Mouse (Mus musculus): ENCODE results near the gene Hoxc10.

The Hoxc10 gene

DNA sequence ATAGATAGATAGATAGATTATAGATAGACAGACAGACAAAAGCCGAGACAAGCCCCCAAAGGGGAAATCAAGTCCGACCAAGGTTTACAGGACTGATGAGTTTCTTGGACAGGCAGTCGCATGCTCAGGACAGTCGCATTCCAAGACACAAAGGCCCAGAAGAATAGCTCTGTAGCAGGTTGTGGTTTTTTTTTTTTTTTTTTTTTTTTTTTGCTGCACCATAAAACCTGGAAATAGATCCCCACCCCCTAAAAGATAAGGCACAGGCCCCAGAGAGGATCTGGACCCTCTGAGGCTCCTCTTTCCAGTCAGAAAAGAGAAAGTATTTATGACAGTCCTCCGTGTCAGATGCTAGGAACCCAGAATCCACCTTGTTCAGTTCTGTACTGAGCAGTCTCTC lies 21.5 kb downstream of the Hoxc10 start:
- DNase-seq (ENCODE audit: low spot score in 2 of 2) = no peak

DNA sequence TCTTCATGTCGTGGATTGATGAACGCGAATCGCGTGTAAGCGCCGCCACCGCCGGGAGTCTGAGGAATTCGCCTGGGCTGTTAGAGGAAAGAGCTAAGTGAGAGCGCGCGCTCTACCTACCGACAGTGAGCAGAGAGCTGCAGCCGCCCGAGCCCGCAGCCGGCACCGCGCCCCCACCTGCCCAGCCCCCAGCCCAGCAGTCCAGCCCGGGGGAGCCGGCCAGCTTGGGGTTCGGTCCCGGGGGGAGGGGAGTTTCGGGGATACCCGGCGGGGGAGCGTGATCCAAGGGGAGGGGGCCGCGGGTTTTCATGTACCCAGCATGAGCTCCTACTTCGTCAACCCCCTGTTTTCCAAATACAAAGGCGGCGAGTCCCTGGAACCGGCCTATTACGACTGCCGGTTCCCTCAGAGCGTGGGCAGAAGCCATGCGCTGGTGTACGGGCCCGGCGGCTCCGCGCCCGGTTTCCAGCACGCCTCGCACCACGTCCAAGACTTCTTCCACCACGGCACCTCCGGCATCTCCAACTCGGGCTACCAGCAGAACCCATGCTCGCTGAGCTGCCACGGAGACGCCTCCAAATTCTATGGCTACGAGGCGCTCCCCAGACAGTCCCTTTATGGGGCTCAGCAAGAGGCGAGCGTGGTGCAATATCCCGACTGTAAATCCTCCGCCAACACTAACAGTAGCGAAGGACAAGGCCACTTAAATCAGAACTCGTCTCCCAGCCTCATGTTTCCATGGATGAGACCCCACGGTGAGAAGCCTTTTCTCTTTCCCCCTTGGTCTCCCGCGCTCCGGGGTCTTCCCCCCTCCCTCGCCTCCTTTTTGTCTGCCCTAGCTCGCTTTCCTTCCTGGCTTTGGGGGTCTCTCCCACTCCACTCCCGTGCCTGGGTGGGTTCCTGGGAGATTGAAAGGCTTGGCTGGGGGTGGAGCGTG lies 24.1 kb downstream of the Hoxc10 start, which contains the start of gene Hoxc8:
Gene Hoxc8, plus strand, starts transcription at position 147 of the 937 bp plus-strand sequence.
- DNase-seq (ENCODE audit: low spot score in 2 of 2) = no peak

DNA sequence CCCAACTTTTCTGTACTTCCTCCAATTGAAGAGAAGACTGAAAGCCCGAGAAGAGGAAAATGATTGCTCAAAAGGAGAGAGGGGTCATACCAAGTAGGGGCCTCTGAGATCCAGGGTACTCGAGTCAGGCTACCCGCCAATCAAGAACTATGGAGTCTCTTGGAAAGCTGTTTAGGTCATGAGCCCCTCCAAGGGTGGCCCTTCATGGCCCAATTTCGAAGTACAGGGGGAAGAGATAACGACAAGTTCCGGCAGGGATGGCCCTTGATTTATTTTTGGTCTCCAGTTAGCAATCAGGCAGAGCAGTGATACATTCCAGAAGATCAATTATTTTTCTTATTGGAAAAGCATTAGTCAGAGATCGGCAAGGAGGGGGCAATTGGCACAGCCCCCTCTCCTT lies 25.2 kb downstream of the Hoxc10 start:
- DNase-seq (ENCODE audit: low spot score in 2 of 2) = no peak

DNA sequence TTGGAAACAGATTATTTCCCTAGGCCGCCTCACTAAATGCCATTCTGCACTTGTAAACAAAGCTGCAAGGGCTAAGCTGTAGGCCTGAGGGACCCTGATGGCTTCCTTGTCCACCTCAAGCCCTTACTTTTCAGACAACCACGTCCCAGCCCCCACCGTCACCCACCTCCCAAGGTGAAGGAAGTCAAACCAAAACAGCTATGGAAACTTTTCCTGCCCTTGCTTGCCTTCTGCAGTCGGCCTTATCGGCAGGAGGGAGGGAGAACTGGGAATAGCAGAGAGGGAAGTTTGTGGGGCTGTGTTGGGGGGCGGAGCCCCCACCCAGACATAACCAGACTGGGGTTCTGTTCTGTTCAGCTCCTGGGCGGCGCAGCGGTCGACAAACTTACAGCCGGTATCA lies 25.6 kb downstream of the Hoxc10 start:
- DNase-seq (ENCODE audit: low spot score in 2 of 2) = no peak

DNA sequence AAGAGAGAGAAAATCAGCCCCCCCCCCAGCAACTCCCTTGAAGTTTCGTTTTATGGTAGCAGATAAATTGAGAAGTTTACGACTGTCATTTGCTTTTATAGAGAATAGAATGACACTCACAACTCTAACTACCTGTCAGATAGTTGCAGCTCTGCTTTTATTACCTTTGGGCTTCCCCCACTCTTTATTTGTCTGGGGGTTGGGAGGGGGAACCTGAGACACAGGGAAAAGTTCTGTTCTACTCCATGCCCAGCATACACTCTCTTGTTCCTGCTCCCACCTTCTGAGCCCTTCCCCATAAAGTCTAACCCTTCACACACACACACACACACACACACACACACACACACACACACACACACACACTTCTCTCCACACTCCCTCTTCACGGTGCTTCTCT lies 26.3 kb downstream of the Hoxc10 start:
- no peak for DNase-seq (ENCODE audit: low spot score in 2 of 2)

DNA sequence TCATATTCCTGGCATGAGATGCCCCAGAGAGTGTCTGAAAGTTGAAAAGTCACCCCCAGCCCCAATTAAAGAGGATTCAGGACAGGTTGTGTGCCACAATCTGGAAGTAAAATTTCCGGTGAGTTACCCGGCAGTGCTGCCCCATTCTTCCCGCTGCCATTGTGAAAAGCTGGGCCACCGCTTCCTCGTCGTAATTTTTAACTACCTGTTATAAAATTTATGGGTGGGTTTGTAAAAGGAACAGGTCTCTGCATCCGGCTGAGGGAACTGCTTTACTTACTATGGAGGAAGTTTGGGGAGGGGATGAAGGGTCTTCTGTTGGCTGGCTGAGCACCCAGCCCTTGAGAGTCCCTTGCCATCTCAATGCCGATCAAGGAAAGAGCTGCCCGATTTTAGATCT lies 30.0 kb downstream of the Hoxc10 start:
- DNase-seq (ENCODE audit: low spot score in 2 of 2) = no peak

DNA sequence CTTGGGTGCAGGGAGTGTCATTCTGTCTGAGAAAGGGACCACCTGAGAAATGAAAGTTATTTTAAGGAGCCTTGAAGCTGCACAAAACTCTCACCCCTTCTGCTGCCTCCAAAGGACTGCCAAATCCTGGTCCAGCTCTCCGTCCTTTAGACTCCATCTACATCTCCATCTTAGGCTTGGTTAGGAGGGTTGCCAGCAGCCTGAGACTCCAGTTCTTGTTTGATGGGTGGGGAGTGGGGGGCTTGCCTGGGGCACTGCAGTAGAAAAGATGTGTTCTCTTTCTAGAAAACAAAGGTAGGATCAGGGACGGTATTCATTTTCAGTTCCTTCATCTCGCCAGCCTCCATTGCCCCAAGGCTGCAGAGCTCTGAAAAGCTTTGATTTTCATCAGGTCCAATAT lies 30.8 kb downstream of the Hoxc10 start:
- no peak for DNase-seq (ENCODE audit: low spot score in 2 of 2)

DNA sequence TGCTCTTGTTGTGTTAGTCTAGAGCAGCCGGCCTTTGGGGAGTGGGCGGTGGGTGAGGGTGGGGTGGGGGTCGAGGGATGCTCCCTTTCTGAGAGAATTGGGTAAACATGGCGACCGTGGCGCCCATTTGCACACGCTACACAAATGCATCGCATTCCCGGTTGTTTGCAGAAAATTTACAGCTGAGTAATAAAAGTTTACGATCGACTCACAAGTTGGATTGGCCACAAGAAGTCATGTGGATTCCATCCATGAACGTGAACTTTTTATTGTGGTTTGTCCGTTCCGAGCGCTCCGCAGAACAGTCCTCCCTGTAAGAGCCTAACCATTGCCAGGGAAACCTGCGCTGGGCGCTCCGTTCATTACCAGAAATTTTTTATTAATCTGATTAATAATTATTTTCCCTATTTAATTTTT lies 31.4 kb downstream of the Hoxc10 start, which contains the start of gene Hoxc6:
Gene Hoxc6, plus strand, starts transcription at position 319 of the 417 bp plus-strand sequence.
- DNase-seq (ENCODE audit: low spot score in 2 of 2) = no peak

DNA sequence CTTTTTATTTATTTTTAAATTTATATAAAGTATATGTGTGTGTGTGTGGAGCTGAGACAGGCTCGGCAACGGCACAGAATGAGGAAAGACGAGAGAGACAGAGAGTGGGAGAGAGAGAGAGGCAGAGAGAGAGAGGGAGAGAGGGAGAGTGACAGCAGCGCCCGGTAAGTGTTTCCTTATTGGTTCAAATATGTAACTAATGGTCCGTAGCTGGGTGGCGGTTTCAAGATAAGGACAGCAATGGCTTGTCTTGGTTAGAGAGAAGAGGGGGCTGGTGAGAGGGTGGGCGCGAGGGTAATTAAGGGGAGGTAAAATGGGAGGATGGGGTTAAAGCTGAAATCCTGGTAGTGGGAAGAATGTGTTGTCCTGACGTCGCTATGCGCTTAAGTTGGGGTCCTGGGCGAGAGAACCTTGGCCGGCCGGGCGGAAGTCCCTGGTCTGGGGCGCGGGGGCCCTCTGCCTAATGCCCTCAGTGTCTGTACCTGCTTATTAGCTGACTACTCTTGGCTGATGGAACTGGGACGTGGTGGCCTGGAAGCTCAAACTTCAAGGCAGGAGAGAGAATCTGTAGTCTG lies 32.1 kb downstream of the Hoxc10 start:
- no peak for DNase-seq (ENCODE audit: low spot score in 2 of 2)

DNA sequence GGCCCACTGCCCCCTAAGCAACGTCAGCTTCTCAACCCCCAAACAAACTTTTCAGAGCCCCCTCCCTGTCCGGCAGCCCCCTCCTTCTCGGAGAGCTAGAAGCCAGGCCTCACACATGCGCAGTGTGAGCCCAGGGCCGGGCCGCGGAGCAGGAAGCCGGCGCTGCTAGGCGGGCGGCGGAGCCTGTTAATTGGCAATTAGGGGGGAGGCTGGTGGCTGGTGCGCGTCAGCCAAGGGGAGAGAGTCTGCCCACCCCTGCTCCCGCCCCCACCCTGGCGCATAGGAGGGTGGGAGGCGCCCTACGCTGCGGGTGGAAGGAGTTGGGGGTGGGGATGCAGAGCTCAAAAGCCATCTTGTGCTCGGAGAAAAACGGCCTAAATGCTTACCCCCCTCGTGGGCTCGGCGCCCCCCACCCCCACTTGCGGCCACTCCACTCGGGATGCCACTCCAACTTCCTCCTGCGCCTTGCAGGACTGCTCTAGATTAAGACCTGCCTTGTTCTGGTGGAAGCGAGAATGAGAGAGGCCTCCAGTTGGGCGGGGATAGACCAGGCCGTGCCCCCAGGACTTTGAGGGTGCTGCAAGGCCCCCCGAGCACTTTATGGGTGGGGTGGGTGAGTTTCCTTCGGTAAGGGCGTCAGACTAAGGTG lies 32.7 kb downstream of the Hoxc10 start:
- DNase-seq (ENCODE audit: low spot score in 2 of 2) = no peak

DNA sequence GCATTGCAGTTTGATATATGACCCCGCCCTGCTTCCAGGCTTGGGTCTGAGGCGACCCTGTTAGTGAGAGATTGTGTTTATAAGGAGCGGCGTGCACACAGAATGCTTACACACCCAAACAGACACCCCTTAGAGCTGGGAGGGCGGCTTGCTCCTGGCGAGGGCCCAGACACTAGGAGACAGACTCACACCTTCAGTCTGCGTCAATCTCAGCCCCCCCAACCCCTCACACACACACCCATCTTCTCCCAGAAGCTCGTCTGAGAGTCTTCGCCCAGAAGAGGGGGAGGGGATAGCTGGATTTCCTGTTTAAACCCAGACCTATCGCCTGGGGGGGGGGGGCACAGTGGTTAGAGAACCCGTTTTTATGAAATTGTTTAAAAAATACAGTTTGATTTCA lies 33.4 kb downstream of the Hoxc10 start:
- no peak for DNase-seq (ENCODE audit: low spot score in 2 of 2)

DNA sequence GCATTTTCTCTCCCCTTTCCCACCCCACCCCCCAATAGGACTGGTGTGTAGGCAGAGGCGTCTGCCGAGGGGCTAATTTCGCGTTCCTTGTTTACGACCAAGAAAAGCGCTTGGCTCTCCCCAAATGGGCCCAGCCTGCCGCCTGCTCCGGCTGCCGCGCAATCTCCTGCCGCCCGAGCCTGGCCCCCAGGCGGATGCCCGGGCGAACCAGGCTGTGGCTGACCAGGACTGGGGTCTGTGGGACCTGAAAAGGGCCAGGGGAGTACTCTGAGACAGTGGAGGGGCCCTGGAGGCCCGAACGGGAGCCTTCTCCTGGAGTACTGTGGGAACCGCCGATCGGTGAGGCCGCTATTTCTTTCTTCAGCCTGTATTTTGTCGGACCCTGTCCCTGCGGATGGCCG lies 33.9 kb downstream of the Hoxc10 start:
- DNase-seq (ENCODE audit: low spot score in 2 of 2) = no peak

DNA sequence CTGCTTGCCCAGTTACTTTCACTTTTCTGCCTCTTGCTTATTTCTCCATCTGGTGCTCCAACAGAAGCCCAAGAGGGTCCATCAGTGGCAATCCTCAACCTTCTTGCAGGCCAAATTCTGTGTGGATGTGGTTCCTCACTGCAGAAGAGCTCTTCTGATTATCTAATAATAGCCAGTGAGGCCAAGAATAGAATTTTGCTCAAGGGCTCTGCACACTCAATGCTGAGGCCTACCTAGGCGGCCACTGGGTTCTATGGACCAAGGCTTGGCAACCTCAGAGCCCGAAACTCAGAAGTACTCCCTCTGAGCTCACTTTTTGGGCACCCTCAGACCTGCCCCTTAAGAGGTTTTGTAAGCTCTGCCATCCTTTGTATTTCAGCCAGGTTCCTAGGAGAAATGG lies 34.8 kb downstream of the Hoxc10 start:
- no peak for DNase-seq (ENCODE audit: low spot score in 2 of 2)

DNA sequence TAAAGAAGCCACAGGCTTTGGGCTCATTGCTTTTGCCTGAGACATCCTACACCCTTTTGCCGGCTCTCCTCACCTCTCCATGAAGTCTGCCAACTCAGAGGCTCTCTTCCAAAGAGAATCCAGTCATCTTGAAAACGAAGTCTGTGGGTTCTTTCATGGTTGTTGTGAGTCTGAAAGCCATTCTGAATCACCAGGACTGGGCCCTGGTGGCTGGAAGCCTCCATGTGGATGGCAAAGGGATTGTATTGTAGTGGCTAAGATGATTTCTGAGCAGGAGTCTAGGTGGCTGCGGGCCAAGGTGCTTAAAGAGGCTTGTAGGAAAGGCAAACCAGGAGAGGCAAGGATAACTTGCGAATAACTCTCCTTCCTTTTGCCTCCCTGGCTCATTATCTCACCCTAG lies 35.6 kb downstream of the Hoxc10 start:
- no peak for DNase-seq (ENCODE audit: low spot score in 2 of 2)

DNA sequence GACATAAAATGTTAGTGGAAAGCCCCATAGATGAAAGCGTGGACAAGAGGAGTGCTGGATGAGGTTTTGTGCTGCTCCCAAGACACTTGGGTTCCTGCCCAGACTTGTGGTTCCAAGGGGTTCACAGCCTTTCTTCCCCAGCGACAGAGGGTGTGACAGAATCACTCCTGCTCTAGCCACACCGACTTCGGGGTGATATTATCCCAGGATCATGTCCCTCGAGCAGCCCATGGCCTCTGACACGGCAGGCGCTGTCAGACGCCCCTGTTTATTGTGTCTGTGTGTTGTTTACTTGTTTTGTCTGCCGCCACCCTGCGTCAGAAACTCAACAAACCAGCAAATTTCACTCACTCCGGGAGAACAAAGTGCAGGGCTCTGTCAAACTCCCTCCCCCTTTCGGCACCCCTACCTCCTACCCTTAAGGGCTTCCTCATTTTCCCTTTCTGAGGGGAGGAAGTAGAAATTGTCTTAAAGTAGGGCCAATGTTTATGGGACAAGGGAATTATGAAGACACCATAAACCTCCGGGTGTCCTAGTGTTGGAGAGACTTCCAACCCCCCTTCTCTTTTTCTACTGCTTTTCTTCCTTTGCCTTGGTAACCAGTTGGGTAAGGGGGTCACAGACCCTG lies 36.3 kb downstream of the Hoxc10 start:
- no peak for DNase-seq (ENCODE audit: low spot score in 2 of 2)

DNA sequence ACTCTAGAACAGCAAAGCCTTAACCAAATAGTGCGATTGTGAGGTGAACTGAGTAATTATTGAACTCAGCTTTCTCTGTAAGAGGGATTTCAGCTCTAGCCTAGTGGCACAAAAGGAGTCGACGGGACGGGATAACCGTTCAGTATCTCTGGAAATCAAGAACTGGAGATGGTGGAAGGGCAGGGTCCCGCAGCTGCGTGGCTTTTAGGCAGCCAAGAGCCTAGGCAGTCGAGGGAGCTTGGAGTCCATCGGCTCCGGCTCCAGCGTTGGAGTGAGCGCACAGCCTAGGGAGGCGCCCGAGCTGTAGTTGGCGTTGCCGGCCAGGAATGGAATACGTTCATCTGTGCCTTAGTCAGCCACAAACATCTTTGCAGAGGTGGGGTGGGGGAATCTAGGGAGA lies 38.7 kb downstream of the Hoxc10 start:
- no peak for DNase-seq (ENCODE audit: low spot score in 2 of 2)

DNA sequence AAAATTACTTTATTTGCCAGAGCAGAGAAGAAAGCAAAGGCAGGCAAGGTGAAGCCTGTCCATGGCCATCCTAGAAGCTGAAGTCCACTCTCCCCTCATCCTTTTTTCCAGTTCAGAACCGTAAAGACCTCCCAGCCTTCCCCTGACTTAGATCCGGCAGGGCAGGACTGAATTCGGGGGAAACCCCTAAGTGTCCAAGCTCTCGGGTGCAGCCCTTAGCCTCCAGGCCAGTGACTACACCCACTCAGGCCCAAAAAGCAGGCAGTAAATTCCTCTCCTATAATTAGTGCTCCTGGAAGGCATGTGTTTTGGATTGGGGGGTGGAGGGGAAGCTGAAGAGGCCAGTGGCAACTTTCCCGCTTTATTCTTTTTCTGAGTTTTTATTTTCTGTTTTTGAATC lies 39.2 kb downstream of the Hoxc10 start:
- no peak for DNase-seq (ENCODE audit: low spot score in 2 of 2)

DNA sequence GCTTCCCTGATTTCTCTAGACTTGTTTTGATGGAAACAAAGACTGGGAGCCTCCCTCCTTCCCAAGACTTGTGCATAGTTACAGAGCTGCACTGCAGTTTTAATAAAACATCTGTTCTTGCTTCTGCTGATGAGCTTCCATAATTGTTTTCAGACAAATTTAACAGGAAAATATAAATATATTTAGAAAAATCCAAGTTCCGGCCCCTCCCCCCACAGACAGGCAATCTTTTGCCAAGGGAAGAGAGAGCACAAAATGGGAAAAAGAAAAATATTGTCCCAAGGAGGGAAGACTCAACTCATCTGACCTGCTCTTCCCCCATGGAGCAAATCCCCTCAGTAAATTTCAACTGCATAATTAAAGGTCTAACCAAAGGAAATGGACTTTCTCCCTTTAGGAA lies 39.7 kb downstream of the Hoxc10 start:
- DNase-seq (ENCODE audit: low spot score in 2 of 2) = no peak

DNA sequence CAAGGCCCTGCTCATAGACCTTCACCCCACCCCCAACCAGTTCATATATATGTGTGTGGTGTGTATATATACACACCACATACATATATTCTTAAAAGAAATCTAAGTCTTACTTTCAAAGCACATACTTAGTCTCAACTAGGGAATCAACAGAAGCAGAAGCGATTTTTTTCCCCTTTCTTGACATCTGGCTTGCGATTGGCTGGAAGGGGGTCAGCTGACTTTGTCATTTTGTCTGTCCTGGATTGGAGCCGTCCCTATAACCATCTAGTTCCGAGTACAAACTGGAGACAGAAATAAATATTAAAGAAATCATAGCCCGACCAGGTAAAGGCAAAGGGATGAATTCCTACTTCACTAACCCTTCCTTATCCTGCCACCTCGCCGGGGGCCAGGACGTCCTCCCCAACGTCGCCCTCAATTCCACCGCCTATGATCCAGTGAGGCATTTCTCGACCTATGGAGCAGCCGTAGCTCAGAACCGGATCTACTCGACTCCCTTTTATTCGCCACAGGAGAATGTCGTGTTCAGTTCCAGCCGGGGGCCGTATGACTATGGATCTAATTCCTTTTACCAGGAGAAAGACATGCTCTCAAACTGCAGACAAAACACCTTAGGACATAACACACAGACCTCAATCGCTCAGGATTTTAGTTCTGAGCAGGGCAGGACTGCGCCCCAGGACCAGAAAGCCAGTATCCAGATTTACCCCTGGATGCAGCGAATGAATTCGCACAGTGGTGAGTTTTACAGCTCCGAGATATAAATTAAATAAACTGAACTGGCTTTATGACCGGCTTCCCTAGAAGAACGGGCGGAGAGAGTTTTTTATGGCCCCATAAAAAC lies 42.9 kb downstream of the Hoxc10 start:
- DNase-seq (ENCODE audit: low spot score in 2 of 2) = no peak

DNA sequence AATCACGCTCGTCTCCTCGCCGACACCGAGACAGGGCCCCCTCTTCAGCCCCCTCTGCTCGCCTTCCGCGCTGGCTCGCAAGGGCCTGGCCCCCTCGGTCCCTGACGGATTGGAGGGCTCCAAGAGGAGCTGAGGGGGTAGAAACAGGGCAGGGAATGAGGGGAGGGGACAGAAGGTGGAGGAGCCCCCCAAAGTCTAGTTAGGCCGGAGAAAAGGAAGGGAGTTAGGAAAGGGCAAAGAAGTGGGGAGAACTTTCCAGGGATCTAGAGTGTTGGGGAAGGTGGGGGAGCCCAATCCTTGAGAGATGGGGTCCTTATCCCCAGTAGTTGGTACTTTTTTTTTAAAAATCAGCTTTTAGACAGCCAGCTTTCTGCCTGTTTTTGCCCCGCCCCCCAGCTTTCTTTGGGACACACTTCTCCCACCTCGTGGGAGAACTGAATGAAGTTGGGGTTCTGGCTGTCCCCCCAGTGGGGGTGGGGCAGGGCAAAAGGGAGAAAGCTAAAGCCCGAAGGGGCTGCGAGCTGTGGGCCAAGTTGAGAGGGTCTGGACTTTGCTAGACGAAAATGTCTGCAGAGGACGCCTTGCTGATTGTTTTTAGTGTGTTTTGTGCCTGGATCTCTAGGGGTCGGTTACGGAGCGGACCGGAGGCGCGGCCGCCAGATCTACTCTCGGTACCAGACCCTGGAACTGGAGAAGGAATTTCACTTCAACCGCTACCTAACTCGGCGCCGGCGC lies 43.7 kb downstream of the Hoxc10 start:
- no peak for DNase-seq (ENCODE audit: low spot score in 2 of 2)
